Mouse (Mus musculus) urinary bladder, postnatal 4 days (tissue): ENCODE data around the gene Tgm5.
A peak's percentile ranks its signal among the peaks of the same experiment; 100 is the strongest.
"Not testable (repeated sequence)": the region's sequence is repeated elsewhere in the genome, so short reads cannot be mapped to it uniquely, and the experiment has no call there.

Experiments used
- DNase-seq, 2 experiments: peaks; one replicate each; pipeline ENCODE4 v3.0.0; 2021 to 2022; ENCODE audit warnings: low spot score in 2 of 2

Tgm5 gene

GRCm38 (mm10) chr2:121039382-121039781, 46.3 kb downstream of the Tgm5 start:
- DNase-seq: no peak

GRCm38 (mm10) chr2:121038851-121039250, 46.8 kb downstream of the Tgm5 start:
- DNase-seq: not testable (repeated sequence)

GRCm38 (mm10) chr2:121036733-121037341, 48.8 kb downstream of the Tgm5 start, which contains the start of gene Epb42:
Epb42 (minus strand) TSS chr2:121037072.
- no peak for DNase-seq

GRCm38 (mm10) chr2:121022918-121023317, 62.7 kb downstream of the Tgm5 start:
- DNase-seq: no peak

DNA sequence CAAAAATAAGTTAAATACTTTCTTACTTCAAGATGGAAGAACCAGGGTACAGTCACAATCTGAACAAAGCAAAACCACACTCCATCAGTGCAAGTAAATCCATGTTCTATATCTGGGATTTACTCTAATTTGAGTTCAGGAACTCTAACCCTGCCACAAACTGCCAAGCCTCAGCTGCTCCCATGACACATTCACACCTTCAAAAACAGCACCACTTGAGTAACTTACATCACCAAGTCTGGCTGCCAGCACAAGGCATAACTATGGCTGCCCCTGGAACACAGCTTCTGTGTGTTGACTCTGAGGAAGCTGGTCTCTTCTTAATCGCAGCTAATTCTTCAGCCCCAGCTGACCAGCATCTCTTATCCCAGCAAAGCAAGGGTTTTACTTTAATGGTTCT, 68.5 kb downstream of the Tgm5 start:
- DNase-seq: no peak

DNA sequence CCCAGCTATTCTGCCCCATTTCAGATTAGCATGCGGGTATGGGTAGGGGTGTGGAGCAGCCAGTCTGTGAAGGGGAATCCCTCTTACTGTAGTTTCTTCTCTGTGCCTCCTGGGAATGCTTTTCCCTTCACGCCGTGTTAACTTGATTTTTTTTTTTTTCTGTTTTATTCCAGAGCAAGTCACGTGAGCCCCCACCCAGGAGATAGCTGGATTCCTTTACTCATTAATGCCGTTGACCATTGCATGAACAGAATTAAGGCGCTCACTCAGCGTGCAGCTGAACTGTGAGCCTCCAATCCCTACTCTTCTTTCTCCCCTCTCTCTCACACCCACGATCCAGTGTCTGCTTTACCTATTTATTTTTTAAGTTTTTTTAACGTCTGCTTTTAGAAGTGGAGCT, 69.4 kb downstream of the Tgm5 start:
- peak in 1 of 2 experiments; percentile 14 for DNase-seq

DNA sequence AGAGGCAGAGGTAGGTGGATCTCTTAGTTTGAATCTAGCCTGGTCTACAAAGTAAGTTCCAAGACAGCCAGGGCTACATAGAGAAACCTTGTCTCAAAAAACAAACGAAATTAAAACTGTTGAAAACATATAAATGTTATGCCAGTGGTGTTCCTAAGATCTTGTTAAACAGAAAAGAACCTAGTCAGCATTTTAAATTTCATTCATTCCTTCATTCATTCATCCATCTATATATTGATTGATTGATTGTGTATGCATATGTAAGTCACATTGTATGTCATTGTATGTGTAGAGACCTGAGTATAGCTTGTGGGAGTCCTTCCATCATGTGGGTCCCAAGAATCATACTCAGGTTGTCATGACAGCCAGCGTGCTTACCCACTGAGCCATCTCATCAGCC, 70.1 kb downstream of the Tgm5 start:
- no peak for DNase-seq

DNA sequence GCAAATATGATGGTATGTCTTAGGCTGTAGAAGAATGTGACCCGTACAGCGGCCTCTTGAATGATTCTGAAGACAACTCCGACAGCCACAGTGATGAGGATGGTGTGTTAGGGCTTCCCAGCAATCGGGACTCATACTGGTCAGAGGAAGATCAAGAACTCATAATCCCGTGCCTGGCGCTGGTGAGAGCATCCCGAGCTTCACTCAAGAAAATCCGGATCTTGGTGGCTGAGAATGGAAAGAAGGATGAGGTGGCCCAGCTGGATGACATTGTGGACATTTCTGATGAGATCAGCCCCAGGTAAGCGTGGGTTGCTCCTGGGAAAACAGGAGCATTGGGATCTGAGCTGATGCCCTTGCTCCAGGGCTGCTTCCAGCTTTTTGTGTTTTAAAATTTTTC, 73.0 kb downstream of the Tgm5 start:
- peak in 1 of 2 experiments; percentile 40 for DNase-seq

- no peak for DNase-seq
Observed at GRCm38 (mm10) chr2:121009071-121009677, 76.5 kb downstream of the Tgm5 start.

DNA sequence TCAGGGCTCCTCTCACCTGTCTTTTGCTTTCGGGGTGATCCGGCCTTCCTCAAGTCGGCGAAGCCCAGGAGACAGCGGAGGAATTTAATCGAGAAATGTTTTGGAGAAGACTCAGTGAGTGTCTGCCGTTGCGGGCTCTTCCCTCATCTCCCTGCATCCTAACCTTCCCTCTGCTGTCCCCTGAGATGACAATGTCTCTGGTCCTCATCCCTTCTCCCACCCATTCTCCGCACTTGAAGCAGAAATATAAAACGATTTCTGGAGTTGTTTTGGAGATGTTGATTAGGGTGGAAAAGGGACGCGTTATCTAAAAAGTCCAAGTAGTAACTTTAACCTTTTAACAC, 77.0 kb downstream of the Tgm5 start:
- DNase-seq: no peak

GRCm38 (mm10) chr2:121007925-121008663, 77.5 kb downstream of the Tgm5 start, which contains the start of gene Ccndbp1:
Ccndbp1 (plus strand) TSS chr2:121008403.
- DNase-seq: peak; percentile 86 to 94

- DNase-seq: no peak
Observed at GRCm38 (mm10) chr2:121006986-121007385, 78.7 kb downstream of the Tgm5 start.

GRCm38 (mm10) chr2:121004018-121004811, 81.4 kb downstream of the Tgm5 start:
- no peak for DNase-seq

DNA sequence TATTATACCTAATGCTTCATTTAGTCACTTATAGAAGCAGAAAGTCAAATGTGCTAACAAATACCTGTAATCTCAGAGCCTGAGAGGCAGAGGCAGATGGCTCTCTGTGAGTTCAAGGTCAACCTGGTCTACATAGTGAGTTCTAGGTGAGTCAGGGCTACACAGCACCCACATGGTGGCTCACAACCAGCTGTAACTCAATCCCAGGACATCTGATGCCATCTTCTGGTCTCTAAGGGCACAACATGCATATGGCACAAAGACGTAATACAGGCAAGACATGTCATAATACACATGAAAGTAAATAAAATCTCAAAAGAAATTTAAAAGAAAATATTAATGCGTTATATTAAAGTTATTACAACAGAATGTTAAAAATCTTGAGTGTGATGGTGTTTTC, 82.1 kb downstream of the Tgm5 start:
- no peak for DNase-seq

- no peak for DNase-seq
Observed at GRCm38 (mm10) chr2:120998863-120999262, 86.8 kb downstream of the Tgm5 start.

DNA sequence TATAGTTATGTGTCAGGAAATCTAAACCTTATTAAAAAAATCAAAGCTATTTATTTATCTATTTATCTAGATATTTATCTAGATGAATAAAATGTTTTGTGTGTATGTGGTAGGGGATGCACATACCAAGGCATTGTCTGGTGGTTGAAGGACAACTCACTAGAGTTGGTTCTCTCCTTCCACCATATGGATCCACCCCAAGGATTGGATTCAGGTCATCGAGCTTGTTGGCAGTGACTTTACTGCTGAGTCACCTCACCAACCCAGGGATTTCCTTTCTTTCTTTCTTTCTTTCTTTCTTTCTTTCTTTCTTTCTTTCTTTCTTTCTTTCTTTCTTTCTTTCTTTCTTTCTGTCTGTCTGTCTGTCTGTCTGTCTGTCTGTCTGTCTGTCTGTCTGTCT, 89.0 kb downstream of the Tgm5 start:
- not testable (repeated sequence) for DNase-seq
